Mouse (Mus musculus) neural tube, postnatal 0 days (tissue): Measurements from ENCODE around the gene Gm5286. TPM values are rescaled to one million over a fixed set of nuclear protein-coding genes. Genes with fewer than 3 reads are reported as not detected.

ENCODE experiments used
- polyA plus RNA-seq: library from polyadenylated mRNA; unstranded; fragments of >200 nt; fragmentation: Nextera tagmentation; extraction: Ambion mirVana; gene quantifications from 2 replicates; pipeline ENCODE4 v1.2.1, GENCODE M21; 2015

The Gm5286 gene
- not detected in 2 replicates for polyA plus RNA-seq

GRCm38 (mm10) chr3:94196414-94196813 is at the start of gene Gm5286:
Gene Gm5286, plus strand, starts transcription at chr3:94196714.

GRCm38 (mm10) chr3:94178093-94178492 is 18.4 kb upstream of the Gm5286 start, which contains the start of gene Gm10696:
Gene Gm10696, minus strand, starts transcription at chr3:94178193.

Other genes starting within 250 kb of the Gm5286 start
- gene Tdpoz5, start 235.4 kb upstream of the Gm5286 start, polyA plus RNA-seq, result not detected in 2 replicates
- gene Gm9125, start 141.8 kb upstream of the Gm5286 start, polyA plus RNA-seq, result not detected in 2 replicates
- not detected in 2 replicates for gene Gm10697, start 124.1 kb upstream of the Gm5286 start, polyA plus RNA-seq
- not detected in 2 replicates for gene Gm10696, start 18.5 kb upstream of the Gm5286 start, polyA plus RNA-seq
- not detected in 2 replicates for gene Gm4778, start 67.3 kb downstream of the Gm5286 start, polyA plus RNA-seq
- gene Them4, start 113.4 kb downstream of the Gm5286 start, polyA plus RNA-seq, result 66.1 and 69.3 TPM in 2 replicates
- gene Them5, start 145.4 kb downstream of the Gm5286 start, polyA plus RNA-seq, result 0.21 TPM in 1 of 2 replicates, not detected in the other
- gene C2cd4d, start 165.7 kb downstream of the Gm5286 start, polyA plus RNA-seq, result 3.7 and 4.0 TPM in 2 replicates
- 0.18 and 0.51 TPM in 2 replicates for gene Rorc, start 176.1 kb downstream of the Gm5286 start, polyA plus RNA-seq
- gene Lingo4, start 201.8 kb downstream of the Gm5286 start, polyA plus RNA-seq, result 3.1 and 3.6 TPM in 2 replicates
- gene Tdrkh, start 216.6 kb downstream of the Gm5286 start, polyA plus RNA-seq, result 35.9 and 36.0 TPM in 2 replicates
- gene Mrpl9, start 246.6 kb downstream of the Gm5286 start, polyA plus RNA-seq, result 60.7 and 62.2 TPM in 2 replicates
- 0.80 and 0.92 TPM in 2 replicates for gene Oaz3, start 247.2 kb downstream of the Gm5286 start, polyA plus RNA-seq